Mouse (Mus musculus): ENCODE results near the gene Akr1d1. TPM values are rescaled to one million over a fixed set of nuclear protein-coding genes. Genes with fewer than 3 reads are reported as not detected.
A peak's percentile ranks its signal among the peaks of the same experiment; 100 is the strongest.

Gene Akr1d1
- total RNA-seq, 2 experiments from 2014 or later, result not detected

- TF ChIP-seq CTCF (conservative IDR thresholded peaks at IDR 0.05), result no peak
- Histone ChIP-seq H3K4me3 (no peak overlapping the region), H3K27ac (no peak overlapping the region)
- no peak for DNase-seq (ENCODE audit: low spot score in 2 of 2)
These were observed 7.8 kb downstream of the Akr1d1 start for GRCm38 (mm10) chr6:37537801-37538200.

- no peak for TF ChIP-seq CTCF (conservative IDR thresholded peaks at IDR 0.05)
- no peak for DNase-seq (ENCODE audit: low spot score in 2 of 2)
- Histone ChIP-seq H3K4me3 (no peak overlapping the region), H3K27ac (no peak overlapping the region)
These were observed 8.8 kb downstream of the Akr1d1 start for GRCm38 (mm10) chr6:37538792-37539191.

- H3K4me3 ChIP-seq, result no peak overlapping the region
- no peak for TF ChIP-seq CTCF (conservative IDR thresholded peaks at IDR 0.05)
- DNase-seq (ENCODE audit: low spot score in 2 of 2), result no peak
- no peak overlapping the region for H3K27ac ChIP-seq
These were observed 9.4 kb downstream of the Akr1d1 start for GRCm38 (mm10) chr6:37539403-37539802.

GRCm38 (mm10) chr6:37540113-37540512, 10.1 kb downstream of the Akr1d1 start:
- no peak for DNase-seq (ENCODE audit: low spot score in 2 of 2)
- no peak overlapping the region for H3K4me3 ChIP-seq
- no peak overlapping the region for H3K27ac ChIP-seq
- TF ChIP-seq CTCF (conservative IDR thresholded peaks at IDR 0.05), result no peak

- Histone ChIP-seq H3K27ac (no peak overlapping the region), H3K4me3 (no peak overlapping the region)
- TF ChIP-seq CTCF (conservative IDR thresholded peaks at IDR 0.05), result no peak
- no peak for DNase-seq (ENCODE audit: low spot score in 2 of 2)
These were observed 11.2 kb downstream of the Akr1d1 start for GRCm38 (mm10) chr6:37541171-37541570.

GRCm38 (mm10) chr6:37542145-37542544, 12.2 kb downstream of the Akr1d1 start:
- Histone ChIP-seq H3K27ac (no peak overlapping the region), H3K4me3 (no peak overlapping the region)
- no peak for TF ChIP-seq CTCF (conservative IDR thresholded peaks at IDR 0.05)
- no peak for DNase-seq (ENCODE audit: low spot score in 2 of 2)

- DNase-seq (ENCODE audit: low spot score in 2 of 2), result peak in 1 of 2 experiments; percentile 15
- Histone ChIP-seq H3K4me3 (no peak overlapping the region), H3K27ac (no peak overlapping the region)
- peak; percentile 70 for TF ChIP-seq CTCF (conservative IDR thresholded peaks at IDR 0.05)
These were observed 22.8 kb downstream of the Akr1d1 start for GRCm38 (mm10) chr6:37552760-37553159.

- H3K4me3 ChIP-seq, result no peak overlapping the region
- no peak overlapping the region for H3K27ac ChIP-seq
- no peak for DNase-seq (ENCODE audit: low spot score in 2 of 2)
- TF ChIP-seq CTCF (conservative IDR thresholded peaks at IDR 0.05), result no peak
These were observed 24.0 kb downstream of the Akr1d1 start for GRCm38 (mm10) chr6:37553926-37554325.

GRCm38 (mm10) chr6:37554327-37554726, 24.4 kb downstream of the Akr1d1 start:
- TF ChIP-seq CTCF (conservative IDR thresholded peaks at IDR 0.05), result no peak
- DNase-seq (ENCODE audit: low spot score in 2 of 2), result no peak
- Histone ChIP-seq H3K27ac (no peak overlapping the region), H3K4me3 (no peak overlapping the region)

- no peak for DNase-seq (ENCODE audit: low spot score in 2 of 2)
- Histone ChIP-seq H3K27ac (no peak overlapping the region), H3K4me3 (no peak overlapping the region)
- no peak for TF ChIP-seq CTCF (conservative IDR thresholded peaks at IDR 0.05)
These were observed 33.9 kb downstream of the Akr1d1 start for GRCm38 (mm10) chr6:37563861-37564260.

- Histone ChIP-seq H3K27ac (no peak overlapping the region), H3K4me3 (no peak overlapping the region)
- DNase-seq (ENCODE audit: low spot score in 2 of 2), result no peak
- no peak for TF ChIP-seq CTCF (conservative IDR thresholded peaks at IDR 0.05)
These were observed 37.4 kb downstream of the Akr1d1 start for GRCm38 (mm10) chr6:37567363-37567762.

GRCm38 (mm10) chr6:37571939-37572338, 42.0 kb downstream of the Akr1d1 start:
- no peak for DNase-seq (ENCODE audit: low spot score in 2 of 2)
- TF ChIP-seq CTCF (conservative IDR thresholded peaks at IDR 0.05), result no peak
- H3K4me3 ChIP-seq, result no peak overlapping the region

GRCm38 (mm10) chr6:37572935-37573334, 43.0 kb downstream of the Akr1d1 start:
- no peak for TF ChIP-seq CTCF (conservative IDR thresholded peaks at IDR 0.05)
- no peak overlapping the region for H3K4me3 ChIP-seq
- H3K27ac ChIP-seq, result no peak overlapping the region
- no peak for DNase-seq (ENCODE audit: low spot score in 2 of 2)

More at GRCm38 (mm10) chr6:37571939-37572338, 42.0 kb downstream of the Akr1d1 start:
- no peak overlapping the region for H3K27ac ChIP-seq

GRCm38 (mm10) chr6:37580476-37580875, 50.5 kb downstream of the Akr1d1 start:
- no peak overlapping the region for H3K27ac ChIP-seq
- TF ChIP-seq CTCF (conservative IDR thresholded peaks at IDR 0.05), result no peak
- DNase-seq (ENCODE audit: low spot score in 2 of 2), result no peak
- H3K4me3 ChIP-seq, result no peak overlapping the region
